Mouse (Mus musculus) left cerebral cortex, adult 2 months (tissue): ENCODE results near the gene Rnf44. TPM values are rescaled to one million over a fixed set of nuclear protein-coding genes. Genes with fewer than 3 reads are reported as not detected.
A peak's percentile ranks its signal among the peaks of the same experiment; 100 is the strongest.

ENCODE experiments used
- DNase-seq, 2 experiments: peaks; one replicate each; pipeline ENCODE4 v3.0.0; 2021 to 2022; ENCODE audit warnings: low spot score in 2 of 2, mixed read lengths in 1 of 2; ENCODE audit errors: extremely low spot score in 1 of 2
- H3K27ac ChIP-seq: fragments of 200-600 bp; 2 replicates; pipeline ENCODE4 v1.8.1; 2022
- H3K4me3 ChIP-seq: fragments of 200-600 bp; 2 replicates; pipeline ENCODE4 v1.8.1; 2022
- CTCF ChIP-seq: fragments of 200-600 bp; IDR thresholded peaks from 2 replicates; pipeline ENCODE4 v1.8.1; 2022; ENCODE audit warnings: antibody characterized with exemption, mild to moderate bottlenecking, moderate library complexity
- intact Hi-C: fragments of 180-260 bp; cut with DNase I; formaldehyde crosslinking; loops from one replicate; pipeline ENCODE4 v1.15.1; 2025
- total RNA-seq, 2 experiments: library from RNA; stranded (reverse); gene quantifications; 2 replicates each; pipeline ENCODE4 v1.2.3; 2021

Rnf44 gene
- total RNA-seq, 2 experiments from 2014 or later, result 156 to 185 TPM

- H3K4me3 ChIP-seq, result no peak overlapping the region
- H3K27ac ChIP-seq, result no peak overlapping the region
- peak; percentile 70 for TF ChIP-seq CTCF
- DNase-seq, result no peak
- intact Hi-C loops, result loop anchor here (5.0 kb wide), 1 partner anchor 63 kb away; the partner anchor contains the start of gene Faf2
Observed at GRCm38 (mm10) chr13:54685174-54685573, 8.5 kb downstream of the Rnf44 start.

- TF ChIP-seq CTCF, result no peak
- Histone ChIP-seq H3K27ac (no peak overlapping the region), H3K4me3 (no peak overlapping the region)
- intact Hi-C loops, result no loop called here
- DNase-seq, result no peak
Observed at GRCm38 (mm10) chr13:54684140-54684896, 9.4 kb downstream of the Rnf44 start.

- DNase-seq, result no peak
- H3K4me3 ChIP-seq, result no peak overlapping the region
- no peak for TF ChIP-seq CTCF
- intact Hi-C loops, result no loop called here
- no peak overlapping the region for H3K27ac ChIP-seq
Observed at GRCm38 (mm10) chr13:54683301-54683700, 10.4 kb downstream of the Rnf44 start.

GRCm38 (mm10) chr13:54681291-54681690 lies 12.4 kb downstream of the Rnf44 start:
- TF ChIP-seq CTCF, result no peak
- no peak overlapping the region for H3K27ac ChIP-seq
- DNase-seq, result no peak
- intact Hi-C loops, result no loop called here
- H3K4me3 ChIP-seq, result no peak overlapping the region

- intact Hi-C loops, result no loop called here
- no peak for TF ChIP-seq CTCF
- Histone ChIP-seq H3K4me3 (no peak overlapping the region), H3K27ac (no peak overlapping the region)
- DNase-seq, result no peak
Observed at GRCm38 (mm10) chr13:54680184-54680853, 13.4 kb downstream of the Rnf44 start.

- intact Hi-C loops, result no loop called here
- no peak for TF ChIP-seq CTCF
- Histone ChIP-seq H3K27ac (no peak overlapping the region), H3K4me3 (no peak overlapping the region)
- DNase-seq, result no peak
Observed at GRCm38 (mm10) chr13:54678263-54678662, 15.4 kb downstream of the Rnf44 start.

GRCm38 (mm10) chr13:54675895-54676590 lies 17.7 kb downstream of the Rnf44 start:
- intact Hi-C loops, result no loop called here
- H3K4me3 ChIP-seq, result no peak overlapping the region
- no peak overlapping the region for H3K27ac ChIP-seq
- TF ChIP-seq CTCF, result no peak
- DNase-seq, result no peak

- Histone ChIP-seq H3K27ac (no peak overlapping the region), H3K4me3 (no peak overlapping the region)
- intact Hi-C loops, result no loop called here
- no peak for DNase-seq
- no peak for TF ChIP-seq CTCF
Observed at GRCm38 (mm10) chr13:54670491-54670890, 23.2 kb downstream of the Rnf44 start.

- Histone ChIP-seq H3K27ac (no peak overlapping the region), H3K4me3 (no peak overlapping the region)
- DNase-seq, result no peak
- no peak for TF ChIP-seq CTCF
- intact Hi-C loops, result no loop called here
Observed at GRCm38 (mm10) chr13:54665062-54665461, 28.6 kb downstream of the Rnf44 start.

- no peak overlapping the region for H3K4me3 ChIP-seq
- no peak for TF ChIP-seq CTCF
- intact Hi-C loops, result no loop called here
- no peak for DNase-seq
- H3K27ac ChIP-seq, result no peak overlapping the region
Observed at GRCm38 (mm10) chr13:54664509-54664908, 29.2 kb downstream of the Rnf44 start.

- no peak for TF ChIP-seq CTCF
- no peak overlapping the region for H3K4me3 ChIP-seq
Observed at GRCm38 (mm10) chr13:54663999-54664398, 29.7 kb downstream of the Rnf44 start.

GRCm38 (mm10) chr13:54661358-54661757 lies 32.3 kb downstream of the Rnf44 start:
- intact Hi-C loops, result no loop called here
- no peak for DNase-seq
- no peak for TF ChIP-seq CTCF
- H3K4me3 ChIP-seq, result no peak overlapping the region
- no peak overlapping the region for H3K27ac ChIP-seq

More at GRCm38 (mm10) chr13:54663999-54664398, 29.7 kb downstream of the Rnf44 start:
- H3K27ac ChIP-seq, result no peak overlapping the region
- intact Hi-C loops, result no loop called here
- no peak for DNase-seq
